Mouse (Mus musculus) neural tube, embryonic 11.5 days (tissue): ENCODE measurements at regions not wholly inside any gene's neighbourhood (a gene's known extent, or its start where the extent isn't known, plus 50 kb on each side); places are given as distances from the start of the nearest gene placed in this dataset.

Source experiments
- ATAC-seq: fragments of 200-750 bp; cut with Nextera tagmentation; 2 replicates; pipeline ENCODE4 v1.8.0; 2017; ENCODE audit warnings: moderate number of reproducible peaks, mild to moderate bottlenecking, moderate TSS enrichment, moderate library complexity; ENCODE audit not compliant: insufficient read depth, low FRiP score, low TSS enrichment
- DNase-seq: peaks from one replicate; pipeline ENCODE4 v3.0.0-alpha.2; 2015; ENCODE audit warnings: low spot score
- H3K27ac ChIP-seq: fragments of 300-500 bp; sonication (generic); 2 replicates; pipeline ENCODE4 v1.5.1; 2014; ENCODE audit warnings: low read depth, mild to moderate bottlenecking, low read length
- H3K27me3 ChIP-seq: fragments of 300-500 bp; sonication (generic); 2 replicates; pipeline ENCODE4 v1.6.1; 2014; ENCODE audit warnings: mild to moderate bottlenecking, low read length, mixed read lengths; ENCODE audit not compliant: control insufficient read depth, insufficient read depth
- H3K36me3 ChIP-seq: fragments of 300-500 bp; sonication (generic); 2 replicates; pipeline ENCODE4 v1.6.1; 2014; ENCODE audit warnings: mild to moderate bottlenecking, low read length, moderate library complexity, mixed read lengths; ENCODE audit not compliant: control insufficient read depth, insufficient read depth
- H3K4me1 ChIP-seq: fragments of 300-500 bp; sonication (generic); 2 replicates; pipeline ENCODE4 v1.6.1; 2014; ENCODE audit warnings: low read length, mixed read lengths; ENCODE audit not compliant: control insufficient read depth, insufficient read depth
- H3K4me2 ChIP-seq: fragments of 300-500 bp; sonication (generic); 2 replicates; pipeline ENCODE4 v1.6.1; 2014; ENCODE audit warnings: low read depth, mild to moderate bottlenecking, moderate library complexity
- H3K4me3 ChIP-seq: fragments of 300-500 bp; sonication (generic); 2 replicates; pipeline ENCODE4 v1.5.1; 2014; ENCODE audit warnings: low read depth, low read length
- H3K9ac ChIP-seq: fragments of 300-500 bp; sonication (generic); 2 replicates; pipeline ENCODE4 v1.6.1; 2014; ENCODE audit warnings: mild to moderate bottlenecking, low read length
- H3K9me3 ChIP-seq: fragments of 300-500 bp; sonication (generic); 2 replicates; pipeline ENCODE4 v1.6.1; 2016; ENCODE audit warnings: low read length; ENCODE audit not compliant: control insufficient read depth
- WGBS: fragments of 180-500 bp; shearing (Covaris S2); extraction: QIAGEN DNeasy Blood & Tissue Kit; methylation state at CpG from one replicate; pipeline ENCODE4 v1.1.7; 2014; 5-methylcytosine and 5-hydroxymethylcytosine counted together

- WGBS: 72% methylated on average over 3 of the region's 3 CpGs
- Histone ChIP-seq H3K36me3 (no peaks in the 10 kb centered on the region), H3K4me1 (no peaks in the 10 kb centered on the region), H3K9ac (no peak overlapping the region), H3K4me3 (no peak overlapping the region), H3K4me2 (no peak overlapping the region), H3K9me3 (no peaks in the 10 kb centered on the region), H3K27ac (no peak overlapping the region), H3K27me3 (no peaks in the 10 kb centered on the region)
- no peak for DNase-seq
- no peak for ATAC-seq
Observed at GRCm38 (mm10) chr3:137142041-137142440, 198.8 kb upstream of the Emcn start.

DNA sequence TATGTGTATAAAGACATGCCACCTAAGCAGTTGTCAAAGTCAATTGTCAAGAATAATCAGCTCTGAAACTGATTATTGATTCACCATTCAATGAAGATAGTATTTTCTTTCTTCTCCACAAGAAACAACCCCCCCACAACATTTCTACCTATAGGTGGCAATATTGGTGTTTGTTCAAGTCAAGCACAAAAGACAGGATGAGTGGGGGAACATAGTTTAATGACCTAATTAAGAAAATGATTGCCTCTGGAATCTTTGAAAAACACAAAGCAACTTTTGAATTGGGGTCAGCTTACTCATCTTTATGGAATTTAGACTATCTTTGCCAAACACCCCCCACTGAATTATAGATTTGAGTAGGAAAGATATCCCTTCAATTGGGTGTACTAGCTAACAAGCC, 194.8 kb upstream of the Emcn start:
- ATAC-seq (no peak), DNase-seq (no peak)
- Histone ChIP-seq H3K27me3 (no peaks in the 10 kb centered on the region), H3K27ac (no peak overlapping the region), H3K4me3 (no peak overlapping the region), H3K4me2 (no peak overlapping the region), H3K4me1 (no peaks in the 10 kb centered on the region), H3K9me3 (no peaks in the 10 kb centered on the region), H3K36me3 (no peaks in the 10 kb centered on the region), H3K9ac (no peak overlapping the region)

- H3K9ac ChIP-seq: no peak overlapping the region
- 65% methylated on average over 5 of the region's 5 CpGs for WGBS
Observed at GRCm38 (mm10) chr3:137147405-137147804, 193.5 kb upstream of the Emcn start.

GRCm38 (mm10) chr3:137150414-137151010, 190.4 kb upstream of the Emcn start:
- peak; percentile 17 for DNase-seq
- Histone ChIP-seq H3K36me3 (no peaks in the 10 kb centered on the region), H3K4me3 (no peak overlapping the region), H3K9me3 (no peaks in the 10 kb centered on the region), H3K9ac (no peak overlapping the region), H3K27ac (no peak overlapping the region), H3K4me2 (no peak overlapping the region), H3K4me1 (no peaks in the 10 kb centered on the region), H3K27me3 (no peaks in the 10 kb centered on the region)
- no peak for ATAC-seq
- WGBS: 72% methylated on average over 14 of the region's 14 CpGs

More at GRCm38 (mm10) chr3:137147405-137147804, 193.5 kb upstream of the Emcn start:
- Histone ChIP-seq H3K4me2 (no peak overlapping the region), H3K9me3 (no peaks in the 10 kb centered on the region), H3K27ac (no peak overlapping the region), H3K4me1 (no peaks in the 10 kb centered on the region), H3K27me3 (no peaks in the 10 kb centered on the region), H3K4me3 (no peak overlapping the region), H3K36me3 (no peaks in the 10 kb centered on the region)
- ATAC-seq (no peak; the same call in 1 of the 2 replicates), DNase-seq (no peak)

DNA sequence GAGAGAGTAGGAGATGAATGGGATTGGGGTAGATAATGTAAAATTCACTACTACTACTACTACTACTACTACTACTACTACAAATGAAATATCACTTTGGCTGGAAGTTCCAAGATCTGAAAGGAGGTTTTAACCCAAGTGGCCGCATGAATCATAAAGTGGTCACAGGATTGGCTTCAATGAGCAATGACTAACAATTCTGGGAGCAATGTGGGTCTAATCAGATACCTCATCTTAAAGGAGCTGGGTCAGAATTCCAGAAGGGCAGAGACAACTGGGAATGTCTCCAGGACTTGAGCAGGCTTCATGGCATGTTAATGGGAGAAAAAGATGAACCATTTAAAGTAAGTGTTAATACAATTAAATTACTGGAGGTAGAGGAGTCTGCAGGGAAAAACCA, 189.4 kb upstream of the Emcn start:
- Histone ChIP-seq H3K27me3 (no peaks in the 10 kb centered on the region), H3K9ac (no peak overlapping the region), H3K36me3 (no peaks in the 10 kb centered on the region), H3K4me1 (0 out of 2 replicates have a peak, but pooled peaks cover 2% of the 10 kb centered on the region), H3K27ac (no peak overlapping the region), H3K9me3 (no peaks in the 10 kb centered on the region), H3K4me2 (no peak overlapping the region), H3K4me3 (no peak overlapping the region)
- ATAC-seq (no peak), DNase-seq (no peak)
- 82% methylated on average over 1 of the region's 1 CpGs for WGBS

DNA sequence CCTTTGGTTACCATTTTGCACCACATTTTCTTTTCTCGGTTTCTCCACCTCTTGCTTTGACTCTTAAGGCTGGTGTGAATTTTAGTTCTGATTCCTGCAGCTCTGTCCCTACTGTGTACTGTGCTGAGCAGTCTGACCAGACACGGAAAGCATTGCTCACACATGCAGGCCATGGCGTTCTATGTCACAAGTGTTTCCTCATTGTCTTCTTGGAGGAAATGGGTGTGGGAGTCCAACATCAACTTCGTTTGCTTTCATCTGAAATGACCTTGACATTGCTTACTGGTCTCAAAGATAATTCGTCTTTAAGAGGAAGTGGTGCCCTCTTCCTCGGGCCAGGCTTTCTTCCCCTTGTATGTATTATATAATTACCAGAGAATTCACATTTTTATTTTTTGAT, 187.6 kb upstream of the Emcn start:
- Histone ChIP-seq H3K4me2 (no peak overlapping the region), H3K9me3 (no peaks in the 10 kb centered on the region), H3K9ac (no peak overlapping the region), H3K27ac (peak overlapping the region; percentile 28; the same call in 1 of the 2 replicates), H3K4me3 (no peak overlapping the region), H3K4me1 (0 out of 2 replicates have a peak, but pooled peaks cover 3% of the 10 kb centered on the region), H3K36me3 (no peaks in the 10 kb centered on the region), H3K27me3 (no peaks in the 10 kb centered on the region)
- WGBS: 70% methylated on average over 6 of the region's 6 CpGs
- DNase-seq (no peak), ATAC-seq (no peak)

- Histone ChIP-seq H3K4me3 (no peak overlapping the region), H3K27me3 (no peaks in the 10 kb centered on the region), H3K27ac (peak overlapping the region; percentile 58), H3K36me3 (no peaks in the 10 kb centered on the region), H3K4me1 (0 out of 2 replicates have a peak, but pooled peaks cover 3% of the 10 kb centered on the region), H3K9ac (no peak overlapping the region), H3K4me2 (no peak overlapping the region), H3K9me3 (no peaks in the 10 kb centered on the region)
- WGBS: 41% methylated on average over 9 of the region's 9 CpGs
- DNase-seq: peak; percentile 46
- ATAC-seq: peak; percentile 86
Observed at GRCm38 (mm10) chr3:137154200-137155042, 186.4 kb upstream of the Emcn start.

DNA sequence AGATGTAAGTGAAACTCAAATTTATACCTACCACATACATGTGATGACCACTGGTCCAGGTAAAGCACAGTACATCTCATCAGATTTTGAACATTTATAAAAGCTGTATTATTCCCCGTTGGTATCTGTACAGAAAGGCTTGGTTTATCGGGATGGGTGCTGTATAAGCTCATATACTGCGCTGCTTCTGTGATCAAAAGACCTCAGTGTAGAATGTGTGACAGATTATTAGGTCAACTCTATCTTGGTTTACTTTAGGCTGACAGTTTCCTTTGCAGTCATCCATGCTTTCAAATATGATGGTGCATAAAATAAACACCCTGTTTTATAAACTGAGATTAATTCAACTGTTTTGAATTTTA, 185.8 kb upstream of the Emcn start:
- ATAC-seq (peak; percentile 40; the same call in 1 of the 2 replicates), DNase-seq (no peak)
- H3K4me2 ChIP-seq: no peak overlapping the region
- no peak overlapping the region for H3K27ac ChIP-seq
- no peak overlapping the region for H3K9ac ChIP-seq
- no peaks in the 10 kb centered on the region for H3K36me3 ChIP-seq
- H3K27me3 ChIP-seq: no peaks in the 10 kb centered on the region
- no peaks in the 10 kb centered on the region for H3K9me3 ChIP-seq
- H3K4me1 ChIP-seq: 0 out of 2 replicates have a peak, but pooled peaks cover 3% of the 10 kb centered on the region
- 77% methylated on average over 3 of the region's 3 CpGs for WGBS
- no peak overlapping the region for H3K4me3 ChIP-seq
